Mouse (Mus musculus): ENCODE data around the gene Dxo.
"Not testable (repeated sequence)": the region's sequence is repeated elsewhere in the genome, so short reads cannot be mapped to it uniquely, and the experiment has no call there.

Dxo gene

GRCm38 (mm10) chr17:34836856-34837221 is at the start of gene Dxo, which contains the start of gene Stk19:
Gene Dxo, plus strand, starts transcription at chr17:34837019.
Gene Stk19, minus strand, starts transcription at chr17:34836945.
- CTCF ChIA-PET: interaction anchor here (0.6 kb wide), 1 partner anchor 99 kb away, joined by 5 read pairs; no protein-coding TSS in a partner anchor

- CTCF ChIA-PET: no interaction called here
Measured at GRCm38 (mm10) chr17:34795016-34795415, 41.8 kb upstream of the Dxo start.

GRCm38 (mm10) chr17:34795633-34796032 is 41.2 kb upstream of the Dxo start:
- CTCF ChIA-PET: no interaction called here

- CTCF ChIA-PET: no interaction called here
Measured at GRCm38 (mm10) chr17:34796311-34797140, 40.3 kb upstream of the Dxo start.

- CTCF ChIA-PET: not testable (repeated sequence)
Measured at GRCm38 (mm10) chr17:34797211-34797995, 39.4 kb upstream of the Dxo start.

- CTCF ChIA-PET: not testable (repeated sequence)
Measured at GRCm38 (mm10) chr17:34798071-34798470, 38.7 kb upstream of the Dxo start.

GRCm38 (mm10) chr17:34798866-34799530 is 37.8 kb upstream of the Dxo start:
- CTCF ChIA-PET: no interaction called here

- CTCF ChIA-PET: no interaction called here
Measured at GRCm38 (mm10) chr17:34799531-34799925, 37.3 kb upstream of the Dxo start.

GRCm38 (mm10) chr17:34800781-34801305 is 36.0 kb upstream of the Dxo start:
- CTCF ChIA-PET: not testable (repeated sequence)

- CTCF ChIA-PET: not testable (repeated sequence)
Measured at GRCm38 (mm10) chr17:34802756-34803155, 34.1 kb upstream of the Dxo start.

GRCm38 (mm10) chr17:34803367-34803766 is 33.5 kb upstream of the Dxo start:
- CTCF ChIA-PET: not testable (repeated sequence)

GRCm38 (mm10) chr17:34804301-34804700 is 32.5 kb upstream of the Dxo start, which contains the start of gene Cyp21a1:
Gene Cyp21a1, minus strand, starts transcription at chr17:34804561.
- CTCF ChIA-PET: not testable (repeated sequence)

- CTCF ChIA-PET: no interaction called here
Measured at GRCm38 (mm10) chr17:34804871-34805562, 31.8 kb upstream of the Dxo start.

- CTCF ChIA-PET: no interaction called here
Measured at GRCm38 (mm10) chr17:34807176-34807575, 29.6 kb upstream of the Dxo start.

GRCm38 (mm10) chr17:34808599-34809205 is 28.1 kb upstream of the Dxo start:
- CTCF ChIA-PET: no interaction called here

- CTCF ChIA-PET: not testable (repeated sequence)
Measured at GRCm38 (mm10) chr17:34810411-34810810, 26.4 kb upstream of the Dxo start.

- CTCF ChIA-PET: not testable (repeated sequence)
Measured at GRCm38 (mm10) chr17:34810811-34811210, 26.0 kb upstream of the Dxo start.

GRCm38 (mm10) chr17:34811275-34811674 is 25.5 kb upstream of the Dxo start:
- CTCF ChIA-PET: no interaction called here

GRCm38 (mm10) chr17:34813747-34814146 is 23.1 kb upstream of the Dxo start:
- CTCF ChIA-PET: not testable (repeated sequence)

GRCm38 (mm10) chr17:34814818-34815370 is 21.9 kb upstream of the Dxo start:
- CTCF ChIA-PET: no interaction called here

- CTCF ChIA-PET: not testable (repeated sequence)
Measured at GRCm38 (mm10) chr17:34830776-34831175, 6.0 kb upstream of the Dxo start.
